Mouse (Mus musculus) natural killer cell, adult 2 months (primary cell): ENCODE results near the gene Ermp1.
"Not testable (repeated sequence)": the region's sequence is repeated elsewhere in the genome, so short reads cannot be mapped to it uniquely, and the experiment has no call there.

Experiments used
- DNase-seq, 2 experiments: peaks; one replicate each; pipeline ENCODE4 v3.0.0; 2022; ENCODE audit warnings: low spot score in 2 of 2

Gene Ermp1

DNA sequence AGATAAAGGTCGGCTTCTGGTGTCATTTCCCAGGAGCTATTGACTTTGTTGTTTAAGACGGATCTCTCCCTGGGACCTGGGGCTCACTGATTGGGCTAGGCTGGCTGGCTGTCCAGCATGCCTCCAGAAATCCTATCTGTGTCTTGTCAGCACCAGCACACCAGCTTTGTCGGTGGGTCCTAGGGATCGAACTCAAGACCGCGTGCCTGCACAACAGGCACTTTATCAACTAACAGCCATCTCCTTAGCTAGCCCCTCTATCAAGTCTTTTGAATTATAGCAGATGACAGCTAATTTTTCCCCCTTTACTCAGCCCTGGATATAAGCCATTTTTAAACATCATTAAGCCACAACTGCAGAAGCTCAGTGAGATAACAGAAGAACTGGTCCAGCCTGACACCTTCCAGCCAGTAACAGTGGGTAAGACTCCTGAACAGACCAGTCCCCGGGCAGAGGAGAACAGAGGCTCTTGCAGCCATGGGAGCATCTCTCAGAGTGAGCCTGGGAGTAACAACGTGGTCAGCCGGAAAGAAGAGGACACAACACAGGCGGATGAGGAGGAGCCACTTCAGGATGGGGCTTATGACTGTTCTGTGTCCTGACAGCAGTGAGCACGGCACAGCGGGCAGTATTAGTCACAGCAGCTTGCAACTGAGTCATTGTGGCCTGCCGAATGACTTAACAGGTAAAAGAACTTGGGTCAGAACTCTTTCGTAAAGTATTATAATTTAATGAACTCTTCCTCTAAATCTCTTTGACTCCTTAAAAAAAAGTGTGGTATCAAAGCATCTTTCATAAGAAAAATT lies 44.5 kb downstream of the Ermp1 start:
- no peak for DNase-seq

DNA sequence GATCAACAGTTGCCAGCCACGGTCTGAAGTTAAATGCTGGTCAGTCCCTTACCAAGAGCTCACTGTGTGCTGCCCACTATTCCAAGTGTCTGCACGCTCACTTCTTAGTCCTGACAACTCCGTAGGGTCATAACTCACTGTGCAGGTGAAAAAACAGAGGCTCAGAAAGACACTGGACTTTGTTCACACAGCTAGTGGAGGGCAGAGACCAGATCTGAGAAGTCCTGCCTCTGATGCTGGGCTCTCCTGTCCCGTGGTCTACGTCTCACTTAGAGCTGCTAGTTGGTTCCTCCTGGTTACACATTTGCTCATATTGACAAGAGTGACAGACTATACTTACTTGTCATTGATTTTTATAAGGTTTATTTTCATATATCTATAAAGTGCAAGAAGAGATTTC lies 49.2 kb downstream of the Ermp1 start:
- DNase-seq = no peak

DNA sequence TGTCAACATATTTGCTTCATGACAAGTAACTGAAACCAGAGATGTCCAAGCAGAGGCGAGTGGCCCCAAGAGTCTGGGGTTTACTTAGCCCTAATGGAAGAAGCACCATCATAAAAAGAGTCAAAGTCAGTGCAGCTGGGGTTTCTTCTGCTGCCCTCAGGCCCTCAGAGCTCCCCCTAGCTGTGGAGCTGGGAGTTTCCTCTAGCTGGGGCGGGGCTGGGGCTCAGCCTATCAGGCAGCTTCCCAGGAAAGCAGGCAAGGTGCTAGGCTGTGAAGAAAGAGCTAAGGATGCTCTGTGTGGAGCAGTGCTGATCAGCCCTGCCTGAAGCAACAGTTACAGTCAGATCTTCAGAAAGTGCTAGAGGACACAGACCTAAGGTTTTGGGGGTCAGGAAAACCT lies 51.2 kb downstream of the Ermp1 start:
- DNase-seq = peak in 1 of 2 experiments; percentile 27

DNA sequence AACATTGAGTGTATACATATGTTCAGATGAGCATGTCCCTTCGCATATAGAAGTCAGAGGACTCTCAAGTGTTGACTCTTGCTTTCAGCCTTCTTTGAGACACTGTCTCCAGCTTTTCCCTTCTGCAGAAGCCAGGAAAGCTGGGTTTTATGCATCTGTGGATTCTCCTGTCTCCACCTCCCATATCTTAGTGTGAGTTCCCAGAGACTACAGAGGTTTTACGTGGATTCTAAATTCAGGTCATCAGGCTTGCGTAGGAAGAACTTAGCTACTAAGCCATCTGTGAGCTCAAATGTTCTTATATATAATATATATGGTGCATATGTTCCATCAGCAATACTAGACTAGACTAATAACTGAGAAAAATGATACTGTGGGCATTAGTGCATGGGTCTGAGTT lies 51.9 kb downstream of the Ermp1 start:
- no peak for DNase-seq

DNA sequence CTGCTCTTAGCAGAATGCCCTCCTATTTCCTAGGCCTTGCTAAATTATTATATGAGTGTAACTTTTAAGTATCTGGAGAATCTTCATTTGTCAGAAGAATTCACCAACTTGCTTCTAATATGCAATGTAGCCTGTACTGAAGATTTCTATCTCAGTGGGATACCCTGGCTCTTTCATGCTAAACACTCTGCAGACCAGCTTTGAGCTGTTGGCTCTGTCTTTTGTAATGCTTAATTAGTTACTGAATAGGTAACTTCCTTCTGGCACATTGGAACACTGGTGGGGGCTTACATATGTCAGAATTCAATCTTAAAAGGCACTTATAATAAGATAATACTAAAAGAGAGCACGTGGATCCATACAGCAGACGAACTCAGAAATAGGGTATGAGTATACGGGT lies 54.4 kb downstream of the Ermp1 start:
- DNase-seq = not testable (repeated sequence)

DNA sequence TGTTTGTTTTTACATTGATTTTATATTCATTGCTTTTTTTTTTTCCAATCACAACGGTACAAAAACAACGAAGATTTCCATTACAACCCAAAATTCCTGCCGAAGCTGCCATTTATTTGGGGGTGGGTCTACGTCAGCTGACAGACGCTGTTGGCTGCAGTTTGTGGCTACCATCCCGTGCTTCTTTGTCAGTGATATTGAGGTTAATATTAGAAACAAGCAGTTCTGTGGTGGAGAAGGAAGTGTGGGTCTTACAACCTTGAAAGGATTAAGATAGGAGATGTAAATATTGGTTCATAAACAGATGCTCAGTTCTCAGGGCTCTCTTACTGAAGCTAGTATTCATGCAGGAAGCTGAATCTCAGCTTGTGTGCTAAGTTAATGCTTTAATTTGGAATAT lies 64.5 kb downstream of the Ermp1 start:
- DNase-seq = no peak

DNA sequence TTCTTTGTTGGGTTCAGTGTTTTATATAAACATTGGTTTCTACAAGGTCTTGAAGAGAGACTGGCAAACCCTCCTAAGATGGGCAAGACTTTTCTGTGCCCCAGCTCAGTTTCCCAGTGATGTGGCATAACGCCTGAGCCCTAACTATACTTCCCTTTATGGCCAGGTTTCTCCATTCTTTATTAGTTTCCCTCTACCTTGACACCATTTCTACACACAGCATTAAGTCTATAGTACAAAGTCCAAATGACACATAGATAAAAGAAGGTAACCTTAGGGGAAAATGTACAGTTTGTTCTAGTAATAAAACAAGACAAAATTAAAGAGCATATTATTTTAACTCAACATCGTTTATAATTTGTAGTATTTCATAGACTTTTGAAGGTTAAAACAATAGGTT lies 65.8 kb downstream of the Ermp1 start:
- no peak for DNase-seq

DNA sequence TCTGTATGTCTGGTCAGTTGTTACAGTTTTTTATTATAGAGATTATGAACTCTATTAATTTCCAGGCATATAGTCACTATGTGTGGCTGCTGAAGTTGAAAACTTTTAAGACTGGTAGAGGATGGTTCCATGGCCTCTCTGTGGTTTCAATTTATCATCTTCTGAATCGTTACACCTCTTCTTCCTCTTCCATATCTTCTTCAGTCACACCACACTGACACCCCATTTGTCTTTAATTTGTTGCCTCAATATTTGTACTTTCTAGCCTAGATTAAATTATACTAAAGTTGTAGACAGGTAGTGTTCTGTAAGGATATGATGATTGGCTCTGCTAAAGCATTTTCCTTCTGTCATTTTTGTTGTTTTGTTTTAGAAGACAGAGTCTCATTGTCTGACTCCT lies 81.7 kb downstream of the Ermp1 start:
- no peak for DNase-seq

DNA sequence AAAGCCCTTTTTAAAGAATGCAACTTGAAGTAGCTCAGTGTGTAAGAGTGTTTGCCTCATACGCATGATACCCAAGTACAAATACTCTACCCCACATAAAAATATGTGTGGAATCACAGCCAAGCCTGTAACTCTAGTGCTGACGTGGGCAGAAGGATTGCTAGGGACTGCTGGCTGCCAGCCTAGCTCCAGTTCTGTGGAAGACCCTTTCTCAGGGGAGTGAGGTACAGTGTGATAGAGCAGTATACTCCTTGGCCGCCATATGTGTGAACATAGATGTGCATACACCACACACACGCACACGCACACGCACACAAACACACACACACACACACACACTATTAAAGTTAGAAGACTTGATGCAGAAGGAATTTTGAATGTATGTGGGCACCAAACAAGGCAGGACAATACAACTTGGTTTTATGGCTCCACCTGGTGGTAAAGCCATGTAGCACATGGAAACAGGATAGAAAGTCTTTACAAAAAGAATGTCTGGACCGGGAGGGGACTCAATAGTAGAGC lies 84.9 kb downstream of the Ermp1 start:
- DNase-seq = peak; percentile 38 to 55

DNA sequence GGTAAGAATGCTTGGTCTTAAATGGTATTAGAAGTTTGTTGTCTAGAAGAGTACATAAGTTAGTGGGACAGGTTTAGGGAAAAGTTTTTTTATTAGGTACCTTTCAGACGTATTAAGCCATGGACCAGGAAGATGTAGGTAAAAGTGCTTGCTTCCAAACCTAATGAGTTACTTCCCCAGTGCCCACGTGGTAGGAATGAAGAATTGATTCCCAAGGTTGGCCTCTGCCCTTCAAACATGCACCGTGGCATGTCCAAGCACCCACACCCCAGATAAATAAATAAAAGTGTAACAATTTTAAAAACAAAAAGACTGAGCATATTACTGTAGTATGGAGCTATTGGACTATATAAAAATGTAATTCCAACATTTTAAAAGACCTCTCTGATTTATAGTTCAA lies 85.6 kb downstream of the Ermp1 start:
- DNase-seq = no peak

DNA sequence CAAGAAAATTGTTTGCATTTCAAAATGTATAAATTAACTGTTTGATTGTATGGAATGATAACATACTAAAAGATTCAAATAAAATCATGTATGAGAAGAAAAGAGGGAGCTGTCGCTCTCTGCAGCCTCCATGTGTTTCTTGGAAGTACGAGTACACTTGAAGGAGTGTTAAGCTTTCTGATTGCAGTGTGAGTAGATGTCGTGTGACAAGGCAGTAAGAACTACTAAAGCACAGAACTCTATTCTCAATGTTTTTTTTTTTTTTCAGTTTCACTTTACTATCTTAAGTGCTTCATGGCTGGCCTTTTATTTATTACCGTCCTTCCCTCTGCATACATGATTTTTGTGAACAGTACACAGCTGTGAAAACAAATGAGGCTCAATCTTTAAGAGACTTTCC lies 86.0 kb downstream of the Ermp1 start:
- no peak for DNase-seq
